In genomic region chr5:128715171-128715570, GRCm38 (mm10) we compare ENCODE assay signal across 32 mouse cellular contexts. TPM values are rescaled to one million over a fixed set of nuclear protein-coding genes. Genes with fewer than 3 reads are reported as not detected.
DNase-seq lines count a peak whose midpoint lies in the region; ATAC-seq and TF ChIP-seq lines count a peak whose summit lies in the region.
"Had no signal": no experiment of that assay in that cellular context is flagged by ENCODE, and none has a peak within 500 bp of the region (broad histone marks: within the 10 kb centered on the region; RNA-seq: fewer than 3 reads in every experiment).

No protein-coding gene starts in this region.

- H3K27ac ChIP-seq in heart, embryonic 12.5 days (ENCODE audit: poor library complexity, severe bottlenecking), result no peak overlapping the region
- no peak overlapping the region for H3K27ac ChIP-seq in midbrain, embryonic 12.5 days (replicated peaks)
- H3K27ac ChIP-seq in midbrain, postnatal 0 days (ENCODE audit: low read depth, low read length), result no peak overlapping the region
- H3K27ac ChIP-seq: embryonic facial prominence, embryonic 12.5 days; embryonic facial prominence, embryonic 15.5 days; gastrocnemius, adult 2 months; hindbrain, embryonic 12.5 days; hindbrain, embryonic 15.5 days had no signal

- no peaks in the 10 kb centered on the region for H3K27me3 ChIP-seq in heart, embryonic 12.5 days (replicated peaks)
- H3K27me3 ChIP-seq in midbrain, embryonic 12.5 days, result no peaks in the 10 kb centered on the region
- H3K27me3 ChIP-seq in midbrain, postnatal 0 days (ENCODE audit: insufficient read depth, low read length), result no peaks in the 10 kb centered on the region
- H3K27me3 ChIP-seq in E14TG2a.4 (ENCODE audit: insufficient read depth, low read length), result peaks cover 19% of the 10 kb centered on the region
- H3K27me3 ChIP-seq: embryonic facial prominence, embryonic 12.5 days; embryonic facial prominence, embryonic 15.5 days; hindbrain, embryonic 12.5 days; hindbrain, embryonic 15.5 days; Patski had no signal

- 0 out of 2 replicates have a peak, but pooled peaks cover 3% of the 10 kb centered on the region for H3K9me3 ChIP-seq in heart, embryonic 12.5 days (replicated peaks)
- H3K9me3 ChIP-seq in midbrain, embryonic 12.5 days, result no peaks in the 10 kb centered on the region
- no peaks in the 10 kb centered on the region for H3K9me3 ChIP-seq in midbrain, postnatal 0 days (ENCODE audit: low read length)
- peaks cover 8% of the 10 kb centered on the region for H3K9me3 ChIP-seq in E14TG2a.4 (ENCODE audit: low read length)
- H3K9me3 ChIP-seq: embryonic facial prominence, embryonic 12.5 days; embryonic facial prominence, embryonic 15.5 days; hindbrain, embryonic 12.5 days; hindbrain, embryonic 15.5 days had no signal

- no peaks in the 10 kb centered on the region for H3K36me3 ChIP-seq in heart, embryonic 12.5 days
- H3K36me3 ChIP-seq in midbrain, embryonic 12.5 days, result no peaks in the 10 kb centered on the region
- H3K36me3 ChIP-seq in midbrain, postnatal 0 days (ENCODE audit: insufficient read depth, low read length), result no peaks in the 10 kb centered on the region
- no peaks in the 10 kb centered on the region for H3K36me3 ChIP-seq in E14TG2a.4 (ENCODE audit: insufficient read depth, low read length)
- H3K36me3 ChIP-seq: embryonic facial prominence, embryonic 12.5 days; embryonic facial prominence, embryonic 15.5 days; G1E; hindbrain, embryonic 12.5 days; hindbrain, embryonic 15.5 days had no signal

- no peak for ATAC-seq in heart, embryonic 12.5 days (ENCODE audit: insufficient number of reproducible peaks, low FRiP score)
- ATAC-seq in midbrain, embryonic 12.5 days (ENCODE audit: low FRiP score, low read depth), result 0 out of 2 replicates have a peak, but pooled peaks have one; percentile 19
- no peak for ATAC-seq in midbrain, postnatal 0 days (ENCODE audit: low FRiP score)
- ATAC-seq: forebrain, embryonic 14.5 days; forebrain, postnatal 0 days; Patski had no signal

- intact Hi-C loops in heart, postnatal 14 days (cut with DNase I), result no loop called here

- DNase-seq in heart, adult 11 months, result peak; percentile 81
- DNase-seq in heart, postnatal 14 days, result no peak
- DNase-seq in heart, adult 18-20 months, result no peak
- no peak for DNase-seq in midbrain, postnatal 0 days (ENCODE audit: low spot score)
- no peak for DNase-seq in lung, postnatal 14 days
- DNase-seq: adrenal gland, postnatal 10 days; adrenal gland, postnatal 36 days; cerebellum, adult 11 months; cerebellum, adult 2 months; cerebellum, adult 9-11 months; cerebellum, postnatal 25 days; forebrain, postnatal 0 days; gastrocnemius, adult 2 months; gastrocnemius, postnatal 14 days; kidney, adult 11 months had no signal

- H3K4me3 ChIP-seq in heart, embryonic 12.5 days, result no peak overlapping the region
- H3K4me3 ChIP-seq in midbrain, embryonic 12.5 days, result no peak overlapping the region
- H3K4me3 ChIP-seq in midbrain, postnatal 0 days (ENCODE audit: low read depth, low read length), result no peak overlapping the region
- peak overlapping the region; percentile 39; the same call in 1 of the 2 replicates for H3K4me3 ChIP-seq in E14TG2a.4 (replicated peaks; ENCODE audit: low read length)
- H3K4me3 ChIP-seq: embryonic facial prominence, embryonic 12.5 days; embryonic facial prominence, embryonic 15.5 days; gastrocnemius, adult 2 months; hindbrain, embryonic 12.5 days; hindbrain, embryonic 15.5 days had no signal

- 20% methylated on average over 16 of the region's 16 CpGs for WGBS in heart, embryonic 12.5 days
- WGBS in midbrain, embryonic 12.5 days, result 69% methylated on average over 16 of the region's 16 CpGs
- 58% methylated on average over 16 of the region's 16 CpGs for WGBS in midbrain, postnatal 0 days

- no peak for TF ChIP-seq CTCF in midbrain, postnatal 0 days (IDR thresholded peaks at IDR 0.05)
- no peak for TF ChIP-seq CTCF in E14TG2a.4 (conservative IDR thresholded peaks at IDR 0.05; ENCODE audit: low read length)

- H3K4me1 ChIP-seq in heart, embryonic 12.5 days (replicated peaks), result 0 out of 2 replicates have a peak, but pooled peaks cover 8% of the 10 kb centered on the region
- peaks cover 4% of the 10 kb centered on the region; the same call in 1 of the 2 replicates for H3K4me1 ChIP-seq in midbrain, embryonic 12.5 days
- no peaks in the 10 kb centered on the region for H3K4me1 ChIP-seq in midbrain, postnatal 0 days (ENCODE audit: insufficient read depth, low read length)
- H3K4me1 ChIP-seq in E14TG2a.4 (replicated peaks; ENCODE audit: low read depth, low read length), result peaks cover 15% of the 10 kb centered on the region
- H3K4me1 ChIP-seq: embryonic facial prominence, embryonic 12.5 days; embryonic facial prominence, embryonic 15.5 days; hindbrain, embryonic 12.5 days; hindbrain, embryonic 15.5 days had no signal

- peak overlapping the region; percentile 44 for H3K4me2 ChIP-seq in heart, embryonic 12.5 days
- no peak overlapping the region for H3K4me2 ChIP-seq in midbrain, embryonic 12.5 days (replicated peaks)
- no peak overlapping the region for H3K4me2 ChIP-seq in midbrain, postnatal 0 days (ENCODE audit: low read depth, low read length, poor library complexity, severe bottlenecking)
- H3K4me2 ChIP-seq: embryonic facial prominence, embryonic 12.5 days; embryonic facial prominence, embryonic 15.5 days; hindbrain, embryonic 12.5 days; hindbrain, embryonic 15.5 days had no signal

- H3K9ac ChIP-seq in heart, embryonic 12.5 days, result no peak overlapping the region
- H3K9ac ChIP-seq in midbrain, embryonic 12.5 days (replicated peaks), result no peak overlapping the region
- no peak overlapping the region for H3K9ac ChIP-seq in midbrain, postnatal 0 days (replicated peaks; ENCODE audit: low read length, poor library complexity, severe bottlenecking)
- H3K9ac ChIP-seq: embryonic facial prominence, embryonic 12.5 days; embryonic facial prominence, embryonic 15.5 days; forebrain, postnatal 0 days; hindbrain, embryonic 12.5 days; hindbrain, embryonic 15.5 days had no signal

RNA-seq across cellular contexts. Expression of gene Piwil1, which starts 12.8 kb away (rescaled TPM):
- total RNA-seq in heart, postnatal 14 days (2021), result not detected
- not detected in 2 replicates for polyA plus RNA-seq in heart, embryonic 12.5 days (2016; fragmentation: Nextera tagmentation; extraction: Ambion mirVana)
- not detected for total RNA-seq in heart, adult 18-20 months (2021)
- 0.17 and 0.24 TPM in 2 replicates for polyA plus RNA-seq in midbrain, embryonic 12.5 days (2016; fragmentation: Nextera tagmentation; extraction: Ambion mirVana)
- 0.22 and 0.76 TPM in 2 replicates for total RNA-seq in midbrain, postnatal 0 days (2014; rRNA removed)
- 0.45 and 0.47 TPM in 2 replicates for polyA plus RNA-seq in midbrain, postnatal 0 days (2015; fragmentation: Nextera tagmentation; extraction: Ambion mirVana)
- total RNA-seq: adrenal gland, adult 18-20 months; adrenal gland, postnatal 10 days; adrenal gland, postnatal 36 days; common myeloid progenitor, adult 5-6 weeks; gastrocnemius, adult 2 months; heart, adult 8-10 months; hematopoietic stem cell, adult 5-6 weeks had no signal
- polyA plus RNA-seq: embryonic facial prominence, embryonic 15.5 days; forebrain, embryonic 11.5 days; forebrain, embryonic 14.5 days; G1E; heart, postnatal 0 days; intestine, embryonic 14.5 days; Patski had no signal
